Mouse (Mus musculus): Measurements from ENCODE around the gene Prss53. TPM values are rescaled to one million over a fixed set of nuclear protein-coding genes. Genes with fewer than 3 reads are reported as not detected.

Gene Prss53
- total and polyA plus RNA-seq, 3 experiments: 0.15 to 0.77 TPM; not detected in 1

DNA sequence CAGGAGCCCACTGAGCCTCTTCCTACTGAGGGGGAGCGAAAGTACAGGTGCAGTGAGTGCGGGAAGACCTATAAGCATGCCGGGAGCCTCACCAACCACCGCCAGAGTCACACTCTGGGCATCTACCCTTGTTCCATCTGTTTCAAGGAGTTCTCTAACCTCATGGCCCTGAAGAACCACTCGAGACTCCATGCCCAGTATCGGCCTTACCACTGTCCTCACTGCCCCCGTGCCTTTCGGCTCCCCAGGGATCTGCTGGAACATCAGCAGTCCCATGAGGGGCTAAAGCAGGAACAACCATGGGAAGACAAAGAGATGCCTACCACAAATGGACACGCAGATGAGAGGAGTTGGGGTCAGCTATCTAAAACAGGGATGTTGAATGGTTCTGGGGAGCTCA is 11.5 kb downstream of the Prss53 start:
- Histone ChIP-seq H3K79me2 (ENCODE audit: control insufficient read depth, insufficient read depth, low read length, poor library complexity) (peaks cover 75% of the 10 kb centered on the region), H3K9me3 (replicated peaks; ENCODE audit: insufficient read depth, low read length) (no peaks in the 10 kb centered on the region), H3K27ac (ENCODE audit: control insufficient read depth, low read depth, low read length) (no peak overlapping the region), H3K4me1 (ENCODE audit: control insufficient read depth in 1 of 2, insufficient read depth in 2 of 2, low read length in 2 of 2) (peaks cover 10 to 28% of the 10 kb centered on the region in 2 experiments), H3K9ac (ENCODE audit: control insufficient read depth, low read depth, low read length, poor library complexity, severe bottlenecking) (no peak overlapping the region), H3K36me3 (ENCODE audit: control insufficient read depth in 1 of 2, insufficient read depth in 2 of 2, low read length in 2 of 2) (peaks cover 6 to 22% of the 10 kb centered on the region in 2 experiments), H3K27me3 (ENCODE audit: control insufficient read depth in 1 of 2, insufficient read depth in 2 of 2, low read length in 2 of 2) (no peaks in the 10 kb centered on the region), H3K4me3 (ENCODE audit: control insufficient read depth in 1 of 2, insufficient read depth in 1 of 2, low read depth in 2 of 2, low read length in 2 of 2) (no peak overlapping the region)
- TF ChIP-seq E2F4 (IDR thresholded peaks at IDR 0.05; ENCODE audit: borderline replicate concordance, low read depth, low read length): no peak
- TF ChIP-seq UBTF (IDR thresholded peaks at IDR 0.05; ENCODE audit: borderline replicate concordance, insufficient read depth, low read depth, low read length): no peak
- no peak for TF ChIP-seq NRF1 (IDR thresholded peaks at IDR 0.05; ENCODE audit: insufficient read depth, low read depth, low read length, poor library complexity, severe bottlenecking)
- TF ChIP-seq POLR2AphosphoS2 (IDR thresholded peaks at IDR 0.05; ENCODE audit: low read length): no peak
- TF ChIP-seq POLR2A (IDR thresholded peaks at IDR 0.05; ENCODE audit: control insufficient read depth in 1 of 2, insufficient read depth in 1 of 2, low read depth in 1 of 2, low read length in 2 of 2, poor library complexity in 1 of 2): no peak
- TF ChIP-seq ZNF384 (IDR thresholded peaks at IDR 0.05; ENCODE audit: low read depth, low read length): no peak
- TF ChIP-seq ETS1 (IDR thresholded peaks at IDR 0.05; ENCODE audit: low read depth, low read length): no peak
- no peak for TF ChIP-seq RAD21 (IDR thresholded peaks at IDR 0.05; ENCODE audit: low read depth, low read length)
- TF ChIP-seq ZMIZ1 (IDR thresholded peaks at IDR 0.05; ENCODE audit: low read depth, low read length): no peak
- no peak for TF ChIP-seq ZKSCAN1 (IDR thresholded peaks at IDR 0.05; ENCODE audit: low read depth, low read length)
- no peak for TF ChIP-seq RCOR1 (IDR thresholded peaks at IDR 0.05; ENCODE audit: low read depth, low read length)
- TF ChIP-seq TAL1 (IDR thresholded peaks at IDR 0.05; ENCODE audit: low read length): no peak
- TF ChIP-seq CHD1 (IDR thresholded peaks at IDR 0.05; ENCODE audit: low read depth, low read length): no peak
- TF ChIP-seq MAFK (IDR thresholded peaks at IDR 0.05; ENCODE audit: borderline replicate concordance, low read depth, low read length): no peak
- TF ChIP-seq EP300 (IDR thresholded peaks at IDR 0.05; ENCODE audit: low read depth in 1 of 2, low read length in 2 of 2): no peak
- no peak for DNase-seq (ENCODE audit: low read depth, low spot score)

DNA sequence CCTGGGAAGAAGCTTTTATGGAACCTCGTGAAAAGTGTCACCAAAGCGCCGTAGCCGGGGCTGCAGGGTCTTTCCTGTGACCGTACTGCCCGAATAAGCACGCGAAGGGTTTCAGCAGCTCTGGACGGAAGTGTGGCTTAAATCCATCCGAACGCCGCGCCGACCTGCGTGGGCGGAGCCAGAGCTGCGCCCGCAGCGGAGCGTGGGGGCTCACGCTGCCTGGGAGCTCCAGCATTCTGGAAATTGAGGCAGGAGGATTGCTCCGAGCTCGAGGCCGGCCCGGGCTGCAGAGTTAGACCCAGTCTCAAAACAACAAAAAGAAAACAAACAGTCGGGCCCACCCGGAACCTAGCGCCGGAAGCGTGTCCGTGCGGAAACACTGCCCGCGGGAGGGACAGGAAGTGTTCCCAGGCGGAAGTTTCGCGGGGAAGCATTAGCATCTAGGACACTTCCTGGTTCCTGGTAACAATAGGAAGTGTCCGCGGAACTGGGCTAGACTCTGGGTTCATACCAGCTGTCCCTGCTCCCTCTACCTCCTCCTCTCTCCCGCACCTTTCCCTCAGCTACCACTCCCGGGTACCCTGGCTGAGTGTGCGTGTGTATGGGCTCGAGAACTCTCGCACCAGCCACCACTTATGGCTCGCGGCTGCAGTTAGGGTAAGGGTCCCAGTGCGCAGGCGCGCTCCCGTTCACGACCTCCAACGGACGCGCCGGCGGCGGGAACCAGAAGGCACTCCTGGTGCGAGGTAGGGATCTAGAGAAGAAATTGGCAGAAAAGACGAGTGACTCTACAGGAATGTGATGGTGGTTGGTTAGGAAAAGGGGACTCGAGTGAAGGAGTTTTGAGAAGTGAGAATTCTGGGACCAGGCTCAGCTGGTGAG is 14.1 kb downstream of the Prss53 start, which contains the start of gene Zfp668:
Zfp668 (minus strand) TSS at position 362 of the 882 bp plus-strand sequence.
- Histone ChIP-seq H3K9ac (ENCODE audit: control insufficient read depth, low read depth, low read length, poor library complexity, severe bottlenecking) (peak within 1 kb of the TSS; percentile 90), H3K27ac (ENCODE audit: control insufficient read depth, low read depth, low read length) (peak within 1 kb of the TSS; percentile 85), H3K27me3 (ENCODE audit: control insufficient read depth in 1 of 2, insufficient read depth in 2 of 2, low read length in 2 of 2) (no peaks in the 10 kb centered on the region), H3K36me3 (ENCODE audit: control insufficient read depth in 1 of 2, insufficient read depth in 2 of 2, low read length in 2 of 2) (peaks cover 0 to 18% of the 10 kb centered on the region in 2 experiments), H3K4me1 (ENCODE audit: control insufficient read depth in 1 of 2, insufficient read depth in 2 of 2, low read length in 2 of 2) (peaks cover 0 to 16% of the 10 kb centered on the region in 2 experiments; a peak in 3 of 4 replicates), H3K4me3 (ENCODE audit: control insufficient read depth in 1 of 2, insufficient read depth in 1 of 2, low read depth in 2 of 2, low read length in 2 of 2) (peak within 1 kb of the TSS; percentile 81 to 86), H3K79me2 (ENCODE audit: control insufficient read depth, insufficient read depth, low read length, poor library complexity) (peaks cover 66% of the 10 kb centered on the region), H3K9me3 (replicated peaks; ENCODE audit: insufficient read depth, low read length) (no peaks in the 10 kb centered on the region)
- DNase-seq (ENCODE audit: low read depth, low spot score): peak; percentile 98
- TF ChIP-seq MAZ (IDR thresholded peaks at IDR 0.05; ENCODE audit: low read depth, low read length): peak; percentile 94
- TF ChIP-seq RAD21 (IDR thresholded peaks at IDR 0.05; ENCODE audit: low read depth, low read length): no peak
- TF ChIP-seq GATA1 (IDR thresholded peaks at IDR 0.05; ENCODE audit: low read depth, low read length): no peak
- TF ChIP-seq MYC (IDR thresholded peaks at IDR 0.05; ENCODE audit: low read depth, low read length): no peak; the same call in 1 of the 2 replicates
- TF ChIP-seq POLR2A (IDR thresholded peaks at IDR 0.05; ENCODE audit: control insufficient read depth in 1 of 2, insufficient read depth in 1 of 2, low read depth in 1 of 2, low read length in 2 of 2, poor library complexity in 1 of 2): peak; percentile 27 to 83
- no peak for TF ChIP-seq CTCF (IDR thresholded peaks at IDR 0.05 in 2 of 3, conservative IDR thresholded peaks at IDR 0.05 in 1 of 3; ENCODE audit: control insufficient read depth in 1 of 3, insufficient read depth in 1 of 3, low read depth in 2 of 3, low read length in 3 of 3, poor library complexity in 1 of 3, severe bottlenecking in 1 of 3)
- TF ChIP-seq ZKSCAN1 (IDR thresholded peaks at IDR 0.05; ENCODE audit: low read depth, low read length): no peak
- no peak for TF ChIP-seq SMC3 (IDR thresholded peaks at IDR 0.05; ENCODE audit: low read depth, low read length)
- no peak for TF ChIP-seq ZC3H11A (IDR thresholded peaks at IDR 0.05; ENCODE audit: low read depth, low read length)
- no peak for TF ChIP-seq ZNF384 (IDR thresholded peaks at IDR 0.05; ENCODE audit: low read depth, low read length)
- TF ChIP-seq MAFK (IDR thresholded peaks at IDR 0.05; ENCODE audit: borderline replicate concordance, low read depth, low read length): no peak
- TF ChIP-seq POLR2AphosphoS2 (IDR thresholded peaks at IDR 0.05; ENCODE audit: low read length): peak; percentile 71; the same call in 1 of the 2 replicates
- no peak; the same call in 1 of the 2 replicates for TF ChIP-seq GABPA (IDR thresholded peaks at IDR 0.05; ENCODE audit: low read depth, low read length)
- no peak for TF ChIP-seq JUND (IDR thresholded peaks at IDR 0.05; ENCODE audit: low read depth, low read length)
- peak; percentile 100 for TF ChIP-seq ELF1 (IDR thresholded peaks at IDR 0.05; ENCODE audit: low read depth, low read length)
- TF ChIP-seq KAT2A (conservative IDR thresholded peaks at IDR 0.05; ENCODE audit: low read depth, low read length): peak; percentile 89
- peak; percentile 93 for TF ChIP-seq SIN3A (IDR thresholded peaks at IDR 0.05; ENCODE audit: low read length)
- TF ChIP-seq CHD1 (IDR thresholded peaks at IDR 0.05; ENCODE audit: low read depth, low read length): peak; percentile 44; the same call in 1 of the 2 replicates
- TF ChIP-seq USF2 (IDR thresholded peaks at IDR 0.05; ENCODE audit: borderline replicate concordance in 1 of 2, insufficient read depth in 1 of 2, low read depth in 1 of 2, low read length in 2 of 2): no peak
- peak; percentile 87; the same call in 1 of the 2 replicates for TF ChIP-seq E2F4 (IDR thresholded peaks at IDR 0.05; ENCODE audit: borderline replicate concordance, low read depth, low read length)

Measured in MEL (cell line).